Mouse (Mus musculus): Measurements from ENCODE around the gene Naa25. TPM values are rescaled to one million over a fixed set of nuclear protein-coding genes. Genes with fewer than 3 reads are reported as not detected.

The Naa25 gene
- polyA plus RNA-seq, 1 experiment from 2014 or later: 24.4 TPM

DNA sequence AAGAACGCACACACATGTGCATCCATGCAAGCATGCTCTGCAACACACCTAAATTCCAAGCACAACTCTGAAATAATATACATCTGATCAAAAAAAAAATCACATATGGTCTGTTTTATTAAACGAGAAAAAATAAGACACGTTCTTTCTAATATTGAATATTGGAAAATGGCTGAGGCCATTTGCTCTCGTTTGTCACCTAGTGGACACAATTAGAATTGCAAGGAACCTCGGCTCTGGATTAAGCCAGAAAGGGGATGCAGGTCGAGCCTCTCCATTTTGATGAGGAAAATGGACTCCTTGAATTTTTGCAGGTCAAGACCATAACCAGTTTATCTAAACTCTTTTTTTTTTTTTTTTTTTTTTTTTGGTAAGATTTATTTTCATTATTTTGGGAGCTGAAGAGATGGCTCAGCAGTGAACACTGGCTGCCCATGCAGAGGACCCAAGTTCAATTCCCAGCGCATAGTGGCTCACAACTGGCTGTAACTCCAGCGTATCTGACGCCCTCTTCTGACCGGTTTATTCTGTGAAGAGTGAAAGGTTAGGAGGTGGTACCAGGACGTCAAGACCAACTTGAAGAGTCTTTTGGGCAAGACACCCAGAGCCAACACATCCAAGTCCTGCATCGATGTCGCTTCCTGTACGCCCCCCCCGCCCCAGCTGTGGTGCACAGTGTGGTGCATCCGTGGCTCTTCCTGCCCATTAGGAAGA is 4.9 kb upstream of the Naa25 start:
- Histone ChIP-seq H3K9ac (ENCODE audit: low read depth, low read length) (no peak overlapping the region), H3K4me1 (replicated peaks; ENCODE audit: insufficient read depth, low read length) (no peaks in the 10 kb centered on the region), H3K4me2 (ENCODE audit: low read length) (no peak overlapping the region), H3K27me3 (ENCODE audit: insufficient read depth, low read length) (no peaks in the 10 kb centered on the region), H3K4me3 (replicated peaks; ENCODE audit: low read depth, low read length) (no peak overlapping the region), H3K9me3 (replicated peaks; ENCODE audit: low read length) (no peaks in the 10 kb centered on the region), H3K27ac (no peak overlapping the region), H3K36me3 (ENCODE audit: insufficient read depth, low read length) (no peaks in the 10 kb centered on the region)
- DNase-seq (ENCODE audit: low spot score) (peak; percentile 59), ATAC-seq (replicated peaks; ENCODE audit: low FRiP score, low read depth) (no peak)
- TF ChIP-seq CTCF (IDR thresholded peaks at IDR 0.05; ENCODE audit: low read depth): peak; percentile 74
- 56% methylated on average over 16 of the region's 16 CpGs for WGBS

DNA sequence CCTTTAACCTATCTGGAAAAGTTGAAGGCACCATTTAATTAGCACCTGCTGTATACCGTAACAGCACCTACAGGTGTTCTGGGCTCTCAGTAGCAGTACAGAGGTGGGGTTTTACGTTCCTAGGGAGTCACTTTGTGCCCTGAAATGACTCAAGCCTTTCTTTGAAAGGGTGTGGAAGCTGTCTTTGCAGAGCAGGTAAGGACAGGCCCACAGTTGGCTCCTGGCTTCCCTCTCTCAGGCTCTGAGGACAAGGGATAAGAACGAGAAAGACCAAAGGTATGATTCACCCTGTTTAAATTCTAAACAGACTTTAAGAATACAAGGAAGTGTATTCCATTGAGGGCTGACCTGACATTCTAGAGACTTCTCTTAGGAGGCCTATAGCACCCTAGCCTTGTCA is 4.3 kb upstream of the Naa25 start:
- no peak overlapping the region for H3K9ac ChIP-seq (ENCODE audit: low read depth, low read length)
- no peaks in the 10 kb centered on the region for H3K4me1 ChIP-seq (replicated peaks; ENCODE audit: insufficient read depth, low read length)
- H3K9me3 ChIP-seq (replicated peaks; ENCODE audit: low read length): no peaks in the 10 kb centered on the region
- no peak overlapping the region for H3K4me2 ChIP-seq (ENCODE audit: low read length)
- H3K36me3 ChIP-seq (ENCODE audit: insufficient read depth, low read length): no peaks in the 10 kb centered on the region
- 80% methylated on average over 3 of the region's 3 CpGs for WGBS
- H3K4me3 ChIP-seq (replicated peaks; ENCODE audit: low read depth, low read length): no peak overlapping the region
- DNase-seq (ENCODE audit: low spot score) (no peak), ATAC-seq (replicated peaks; ENCODE audit: low FRiP score, low read depth) (no peak)
- H3K27me3 ChIP-seq (ENCODE audit: insufficient read depth, low read length): no peaks in the 10 kb centered on the region
- no peak overlapping the region for H3K27ac ChIP-seq
- TF ChIP-seq CTCF (IDR thresholded peaks at IDR 0.05; ENCODE audit: low read depth): no peak

DNA sequence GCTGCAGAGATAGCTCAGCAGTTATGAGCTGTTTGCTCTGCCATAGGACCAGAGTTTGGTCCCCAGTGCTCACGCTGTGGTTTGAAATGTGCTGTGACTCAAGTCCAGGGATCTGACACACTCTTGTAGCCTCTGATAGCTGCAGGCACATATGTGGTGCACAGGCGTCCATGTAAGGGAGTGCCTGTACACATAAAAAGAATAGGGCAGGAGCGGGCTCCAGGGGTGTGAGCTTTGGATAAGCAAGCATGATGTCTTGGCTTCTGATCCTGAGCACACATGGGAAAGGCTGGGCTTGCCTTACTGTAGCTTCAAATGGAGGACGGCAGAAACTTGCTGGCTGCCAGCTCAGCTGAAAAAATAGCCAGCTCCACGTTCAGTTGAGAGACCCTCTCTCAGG is 2.1 kb upstream of the Naa25 start:
- Histone ChIP-seq H3K9me3 (replicated peaks; ENCODE audit: low read length) (no peaks in the 10 kb centered on the region), H3K27me3 (ENCODE audit: insufficient read depth, low read length) (no peaks in the 10 kb centered on the region), H3K4me1 (replicated peaks; ENCODE audit: insufficient read depth, low read length) (0 out of 2 replicates have a peak, but pooled peaks cover 7% of the 10 kb centered on the region), H3K27ac (no peak overlapping the region), H3K4me3 (replicated peaks; ENCODE audit: low read depth, low read length) (no peak overlapping the region), H3K4me2 (ENCODE audit: low read length) (no peak overlapping the region), H3K9ac (ENCODE audit: low read depth, low read length) (no peak overlapping the region), H3K36me3 (ENCODE audit: insufficient read depth, low read length) (no peaks in the 10 kb centered on the region)
- WGBS: 74% methylated on average over 5 of the region's 5 CpGs
- TF ChIP-seq CTCF (IDR thresholded peaks at IDR 0.05; ENCODE audit: low read depth): no peak
- ATAC-seq (replicated peaks; ENCODE audit: low FRiP score, low read depth): no peak
- DNase-seq (ENCODE audit: low spot score): no peak

DNA sequence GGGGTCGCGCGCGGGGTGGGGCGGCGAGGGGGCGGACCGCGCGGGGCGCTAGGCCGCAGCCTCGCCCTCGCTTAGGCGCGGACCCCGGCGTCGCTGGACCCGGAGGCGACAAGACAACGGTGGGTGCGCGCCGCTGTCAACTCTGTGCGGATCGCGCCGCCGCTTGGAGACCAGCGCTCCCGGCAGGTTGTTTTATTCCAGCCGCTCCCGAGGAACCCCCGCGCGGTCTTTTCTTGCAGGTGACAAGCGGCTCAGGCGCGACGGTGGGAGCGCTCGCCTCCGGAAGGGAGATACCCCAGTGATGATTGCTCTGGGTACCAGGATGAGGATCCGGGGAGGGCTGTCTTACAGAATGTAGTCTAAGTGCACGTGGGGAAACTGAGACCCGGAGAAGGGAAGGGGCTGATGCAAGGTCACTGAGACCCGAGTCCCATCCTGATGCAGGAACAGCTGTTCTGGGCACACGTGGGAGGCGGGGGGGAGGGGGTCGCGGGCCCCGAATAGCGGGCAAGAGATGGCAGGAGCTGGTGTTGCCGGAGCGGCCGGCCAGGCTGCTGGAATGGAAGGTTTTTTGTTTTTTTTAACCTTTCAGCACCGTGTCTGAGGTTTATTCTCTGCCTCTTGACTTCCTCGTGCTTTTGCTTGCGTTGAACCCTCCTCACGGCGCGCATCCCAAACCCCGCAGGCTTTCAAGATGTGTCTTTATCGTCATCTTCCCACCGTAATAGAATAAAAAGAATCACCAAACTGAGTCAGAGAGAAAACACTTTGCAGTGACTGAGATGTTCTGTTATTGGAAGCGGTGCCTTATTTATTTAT is 619 bp downstream of the Naa25 start:
- no peaks in the 10 kb centered on the region for H3K36me3 ChIP-seq (ENCODE audit: insufficient read depth, low read length)
- DNase-seq (ENCODE audit: low spot score) (peak; percentile 23), ATAC-seq (replicated peaks; ENCODE audit: low FRiP score, low read depth) (peak; percentile 73)
- H3K4me3 ChIP-seq (replicated peaks; ENCODE audit: low read depth, low read length): peak overlapping the region; percentile 77
- H3K9me3 ChIP-seq (replicated peaks; ENCODE audit: low read length): no peaks in the 10 kb centered on the region
- WGBS: under 1% methylated on average over 67 of the region's 67 CpGs
- peak overlapping the region; percentile 89 for H3K9ac ChIP-seq (ENCODE audit: low read depth, low read length)
- no peak for TF ChIP-seq CTCF (IDR thresholded peaks at IDR 0.05; ENCODE audit: low read depth)
- H3K4me1 ChIP-seq (replicated peaks; ENCODE audit: insufficient read depth, low read length): 0 out of 2 replicates have a peak, but pooled peaks cover 7% of the 10 kb centered on the region
- H3K27me3 ChIP-seq (ENCODE audit: insufficient read depth, low read length): no peaks in the 10 kb centered on the region
- H3K4me2 ChIP-seq (ENCODE audit: low read length): peak overlapping the region; percentile 99
- peak overlapping the region; percentile 76 for H3K27ac ChIP-seq

DNA sequence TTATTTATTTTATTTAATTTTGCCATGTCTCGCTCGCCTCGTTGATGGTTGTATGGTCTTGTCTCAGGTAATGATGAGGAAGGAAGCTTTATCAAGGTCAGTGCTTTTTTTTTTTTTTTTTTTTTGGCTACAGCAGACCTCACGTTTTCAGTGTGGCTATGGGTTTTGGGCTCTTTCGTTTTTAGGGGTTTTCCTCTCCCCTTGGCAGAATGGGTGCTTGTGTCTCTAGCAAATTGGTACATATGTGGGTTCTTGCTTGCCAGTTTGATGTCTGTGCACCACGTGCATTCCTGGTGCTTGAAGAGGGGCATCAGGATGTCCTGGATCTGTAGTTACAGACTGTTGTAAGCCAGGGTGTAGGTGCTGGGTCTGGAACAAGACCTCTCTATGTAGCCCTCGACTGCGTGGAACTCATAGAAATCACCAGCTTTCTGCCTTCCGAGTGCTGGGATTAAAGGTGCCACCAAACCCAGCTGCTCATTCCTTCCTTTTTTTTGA is 1.3 kb downstream of the Naa25 start:
- Histone ChIP-seq H3K4me3 (replicated peaks; ENCODE audit: low read depth, low read length) (peak overlapping the region; percentile 77), H3K36me3 (ENCODE audit: insufficient read depth, low read length) (no peaks in the 10 kb centered on the region), H3K9ac (ENCODE audit: low read depth, low read length) (peak overlapping the region; percentile 89), H3K9me3 (replicated peaks; ENCODE audit: low read length) (no peaks in the 10 kb centered on the region), H3K27ac (no peak overlapping the region), H3K4me2 (ENCODE audit: low read length) (peak overlapping the region; percentile 99), H3K4me1 (replicated peaks; ENCODE audit: insufficient read depth, low read length) (0 out of 2 replicates have a peak, but pooled peaks cover 7% of the 10 kb centered on the region), H3K27me3 (ENCODE audit: insufficient read depth, low read length) (no peaks in the 10 kb centered on the region)
- no peak for TF ChIP-seq CTCF (IDR thresholded peaks at IDR 0.05; ENCODE audit: low read depth)
- DNase-seq (ENCODE audit: low spot score): no peak
- no peak for ATAC-seq (replicated peaks; ENCODE audit: low FRiP score, low read depth)
- WGBS: 44% methylated on average over 9 of the region's 9 CpGs

DNA sequence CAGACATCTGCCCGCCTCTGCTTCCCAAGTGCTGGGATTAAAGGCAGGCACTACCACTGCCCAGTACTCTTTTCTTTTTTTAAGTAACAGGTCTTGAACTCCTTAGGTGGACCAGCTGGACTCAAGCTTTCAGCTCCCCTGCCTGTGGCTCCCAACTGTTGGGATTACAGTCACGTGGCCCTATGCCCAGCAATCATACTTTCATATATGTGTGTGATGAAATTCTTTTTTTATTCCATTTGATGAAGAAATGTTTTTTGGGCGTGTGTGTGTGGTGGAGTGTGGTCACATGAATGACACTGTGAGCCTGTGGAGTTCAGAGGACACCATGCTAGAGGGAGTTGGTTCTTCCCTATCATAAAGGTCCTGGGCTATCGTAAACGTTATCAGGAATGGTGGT is 1.8 kb downstream of the Naa25 start:
- 83% methylated on average over 5 of the region's 5 CpGs for WGBS
- 0 out of 2 replicates have a peak overlapping the region, but pooled peaks have one; percentile 99 for H3K4me2 ChIP-seq (ENCODE audit: low read length)

More for the DNA sequence above, 1.8 kb downstream of the Naa25 start:
- no peak for TF ChIP-seq CTCF (IDR thresholded peaks at IDR 0.05; ENCODE audit: low read depth)
- H3K9me3 ChIP-seq (replicated peaks; ENCODE audit: low read length): no peaks in the 10 kb centered on the region
- no peak overlapping the region for H3K4me3 ChIP-seq (replicated peaks; ENCODE audit: low read depth, low read length)
- 0 out of 2 replicates have a peak, but pooled peaks cover 7% of the 10 kb centered on the region for H3K4me1 ChIP-seq (replicated peaks; ENCODE audit: insufficient read depth, low read length)
- no peaks in the 10 kb centered on the region for H3K36me3 ChIP-seq (ENCODE audit: insufficient read depth, low read length)
- no peak for DNase-seq (ENCODE audit: low spot score)
- no peak overlapping the region for H3K27ac ChIP-seq
- H3K9ac ChIP-seq (ENCODE audit: low read depth, low read length): no peak overlapping the region
- no peak for ATAC-seq (replicated peaks; ENCODE audit: low FRiP score, low read depth)
- no peaks in the 10 kb centered on the region for H3K27me3 ChIP-seq (ENCODE audit: insufficient read depth, low read length)

Data from kidney, postnatal 0 days (tissue).